Mouse (Mus musculus): ENCODE results near the gene Nav1.

The Nav1 gene

GRCm38 (mm10) chr1:135607019-135607418, at the start of gene Nav1:
Gene Nav1 (minus strand): TSS chr1:135607295.
- 66% methylated on average over 7 of the region's 7 CpGs for WGBS

- WGBS, result 61% methylated on average over 6 of the region's 6 CpGs
Observed at GRCm38 (mm10) chr1:135653909-135654308, 46.8 kb upstream of the Nav1 start.

- 82% methylated on average over 8 of the region's 8 CpGs for WGBS
Observed at GRCm38 (mm10) chr1:135645459-135646195, 38.5 kb upstream of the Nav1 start.

- 40% methylated on average over 5 of the region's 5 CpGs for WGBS
Observed at GRCm38 (mm10) chr1:135644110-135644509, 37.0 kb upstream of the Nav1 start.

GRCm38 (mm10) chr1:135643691-135644090, 36.6 kb upstream of the Nav1 start:
- 62% methylated on average over 3 of the region's 3 CpGs for WGBS

GRCm38 (mm10) chr1:135639853-135640252, 32.8 kb upstream of the Nav1 start:
- 90% methylated on average over 7 of the region's 7 CpGs for WGBS

GRCm38 (mm10) chr1:135639093-135639492, 32.0 kb upstream of the Nav1 start:
- WGBS, result 53% methylated on average over 1 of the region's 1 CpGs

GRCm38 (mm10) chr1:135637574-135638008, 30.5 kb upstream of the Nav1 start:
- WGBS, result 16% methylated on average over 3 of the region's 3 CpGs

- 77% methylated on average over 6 of the region's 6 CpGs for WGBS
Observed at GRCm38 (mm10) chr1:135636111-135636511, 29.0 kb upstream of the Nav1 start.

GRCm38 (mm10) chr1:135635323-135636064, 28.4 kb upstream of the Nav1 start:
- 81% methylated on average over 11 of the region's 11 CpGs for WGBS

GRCm38 (mm10) chr1:135634791-135635190, 27.7 kb upstream of the Nav1 start:
- 80% methylated on average over 6 of the region's 6 CpGs for WGBS

GRCm38 (mm10) chr1:135633884-135634283, 26.8 kb upstream of the Nav1 start:
- 86% methylated on average over 2 of the region's 2 CpGs for WGBS

GRCm38 (mm10) chr1:135633478-135633877, 26.4 kb upstream of the Nav1 start:
- WGBS, result 88% methylated on average over 4 of the region's 4 CpGs

GRCm38 (mm10) chr1:135632199-135632598, 25.1 kb upstream of the Nav1 start:
- 88% methylated on average over 1 of the region's 1 CpGs for WGBS

GRCm38 (mm10) chr1:135631515-135631914, 24.4 kb upstream of the Nav1 start:
- 58% methylated on average over 8 of the region's 8 CpGs for WGBS

GRCm38 (mm10) chr1:135629846-135630245, 22.8 kb upstream of the Nav1 start:
- WGBS, result 68% methylated on average over 5 of the region's 5 CpGs

GRCm38 (mm10) chr1:135626218-135626617, 19.1 kb upstream of the Nav1 start:
- 38% methylated on average over 6 of the region's 6 CpGs for WGBS

GRCm38 (mm10) chr1:135625741-135626140, 18.6 kb upstream of the Nav1 start:
- 64% methylated on average over 3 of the region's 3 CpGs for WGBS

- 77% methylated on average over 5 of the region's 5 CpGs for WGBS
Observed at GRCm38 (mm10) chr1:135624646-135625045, 17.6 kb upstream of the Nav1 start.

- WGBS, result 62% methylated on average over 5 of the region's 5 CpGs
Observed at GRCm38 (mm10) chr1:135623136-135623535, 16.0 kb upstream of the Nav1 start.

GRCm38 (mm10) chr1:135621307-135621706, 14.2 kb upstream of the Nav1 start:
- WGBS, result 76% methylated on average over 3 of the region's 3 CpGs

GRCm38 (mm10) chr1:135619932-135620391, 12.9 kb upstream of the Nav1 start:
- WGBS, result 54% methylated on average over 7 of the region's 7 CpGs

- 53% methylated on average over 7 of the region's 7 CpGs for WGBS
Observed at GRCm38 (mm10) chr1:135619130-135619529, 12.0 kb upstream of the Nav1 start.
